Mouse (Mus musculus): ENCODE results near the gene Rbfox2.

The Rbfox2 gene

GRCm38 (mm10) chr15:77031271-77031670 lies 275.5 kb downstream of the Rbfox2 start:
- no peak for DNase-seq (ENCODE audit: low spot score in 2 of 2)

- no peak for DNase-seq (ENCODE audit: low spot score in 2 of 2)
Measured at GRCm38 (mm10) chr15:77029331-77029991, 277.3 kb downstream of the Rbfox2 start.
